Mouse (Mus musculus): ENCODE measurements around the gene Sirt7. TPM values are rescaled to one million over a fixed set of nuclear protein-coding genes. Genes with fewer than 3 reads are reported as not detected.
A peak's percentile ranks its signal among the peaks of the same experiment; 100 is the strongest.

Sirt7 gene
- polyA plus RNA-seq, 1 experiment from 2014 or later, result 32.7 TPM

DNA sequence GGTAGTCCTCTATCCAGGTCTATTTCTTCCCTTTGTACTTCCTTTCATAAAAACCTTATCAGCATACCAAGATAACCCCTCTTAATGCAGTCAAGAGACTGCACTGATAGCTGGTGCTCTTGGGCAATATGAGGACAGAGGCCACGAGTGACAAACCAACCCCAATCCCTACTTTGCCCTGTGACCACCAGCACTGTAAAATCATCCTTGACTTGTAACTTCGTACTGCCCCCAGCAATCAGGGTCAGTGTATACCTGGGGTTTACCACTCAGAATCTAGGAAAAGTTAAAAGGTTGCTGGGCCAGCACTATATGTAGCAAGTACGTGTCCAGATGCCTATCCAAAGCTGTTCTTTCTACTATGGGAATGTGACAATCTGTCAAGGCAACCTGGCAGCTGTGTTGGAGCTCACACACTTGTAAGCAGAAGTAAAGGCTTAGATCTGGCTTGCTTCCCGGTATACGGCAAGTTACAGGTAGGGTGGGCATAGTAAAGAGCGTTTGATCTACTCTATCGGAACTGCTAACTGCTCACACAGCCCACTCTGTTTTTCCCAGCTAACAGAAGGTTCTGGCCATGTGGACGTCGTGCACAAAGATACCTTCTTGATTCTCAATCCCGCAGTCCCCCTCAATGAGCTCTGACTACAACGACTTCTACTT is 53.2 kb downstream of the Sirt7 start:
- WGBS, result 8% methylated on average over 11 of the region's 11 CpGs
- no peak for ATAC-seq (replicated peaks; ENCODE audit: low FRiP score)
- H3K4me2 ChIP-seq, result peak overlapping the region; percentile 66

GRCm38 (mm10) chr11:120571122-120571521 is 53.9 kb downstream of the Sirt7 start:
- WGBS, result 72% methylated on average over 3 of the region's 3 CpGs
- H3K27ac ChIP-seq, result no peak overlapping the region
- no peaks in the 10 kb centered on the region for H3K9me3 ChIP-seq (replicated peaks)
- peak overlapping the region; percentile 66 for H3K4me2 ChIP-seq
- no peaks in the 10 kb centered on the region for H3K27me3 ChIP-seq
- H3K36me3 ChIP-seq, result peaks cover 53% of the 10 kb centered on the region
- H3K4me3 ChIP-seq (replicated peaks), result peak overlapping the region; percentile 93
- H3K9ac ChIP-seq, result peak overlapping the region; percentile 99
- no peak for ATAC-seq (replicated peaks; ENCODE audit: low FRiP score)
- H3K4me1 ChIP-seq, result peaks cover 28% of the 10 kb centered on the region

More for the DNA sequence above, 53.2 kb downstream of the Sirt7 start:
- Histone ChIP-seq H3K9me3 (replicated peaks) (no peaks in the 10 kb centered on the region), H3K4me3 (replicated peaks) (peak overlapping the region; percentile 93), H3K27ac (peak overlapping the region; percentile 98), H3K4me1 (peaks cover 28% of the 10 kb centered on the region), H3K27me3 (no peaks in the 10 kb centered on the region), H3K9ac (peak overlapping the region; percentile 99), H3K36me3 (peaks cover 46% of the 10 kb centered on the region)

Small RNA genes lying within 50 kb of the gene (microRNA-seq; reads per million reads assigned to microRNA genes)
- 1.0 reads per million for gene Mir6936

Other genes with a start within 250 kb of the Sirt7 start
- 33.1 and 41.9 TPM in 2 replicates for gene Faap100, start 246.5 kb downstream of the Sirt7 start, polyA plus RNA-seq (2015; fragmentation: Nextera tagmentation; extraction: Ambion mirVana)
- 33.5 and 34.8 TPM in 2 replicates for gene Nploc4, start 187.5 kb downstream of the Sirt7 start, polyA plus RNA-seq (2015; fragmentation: Nextera tagmentation; extraction: Ambion mirVana)
- not detected in 2 replicates for gene Tspan10, start 182.6 kb downstream of the Sirt7 start, polyA plus RNA-seq (2015; fragmentation: Nextera tagmentation; extraction: Ambion mirVana)
- gene Pde6g, start 171.7 kb downstream of the Sirt7 start, polyA plus RNA-seq (2015; fragmentation: Nextera tagmentation; extraction: Ambion mirVana), result 0.28 and 0.38 TPM in 2 replicates
- gene Oxld1, start 167.2 kb downstream of the Sirt7 start, polyA plus RNA-seq (2015; fragmentation: Nextera tagmentation; extraction: Ambion mirVana), result 13.1 and 13.8 TPM in 2 replicates
- gene Ccdc137, start 167.1 kb downstream of the Sirt7 start, polyA plus RNA-seq (2015; fragmentation: Nextera tagmentation; extraction: Ambion mirVana), result 40.5 and 41.9 TPM in 2 replicates
- 42.7 and 53.3 TPM in 2 replicates for gene Arl16, start 157.6 kb downstream of the Sirt7 start, polyA plus RNA-seq (2015; fragmentation: Nextera tagmentation; extraction: Ambion mirVana)
- 166 and 172 TPM in 2 replicates for gene Mrpl12, start 140.6 kb downstream of the Sirt7 start, polyA plus RNA-seq (2015; fragmentation: Nextera tagmentation; extraction: Ambion mirVana)
- 84.6 and 91.9 TPM in 2 replicates for gene Slc25a10, start 133.4 kb downstream of the Sirt7 start, polyA plus RNA-seq (2015; fragmentation: Nextera tagmentation; extraction: Ambion mirVana)
- gene Gcgr, start 94.5 kb downstream of the Sirt7 start, polyA plus RNA-seq (2015; fragmentation: Nextera tagmentation; extraction: Ambion mirVana), result 2.4 and 2.6 TPM in 2 replicates
- gene Mcrip1, start 75.5 kb downstream of the Sirt7 start, polyA plus RNA-seq (2015; fragmentation: Nextera tagmentation; extraction: Ambion mirVana), result 199 and 212 TPM in 2 replicates
- 0.49 and 1.4 TPM in 2 replicates for gene Ppp1r27, start 74.1 kb downstream of the Sirt7 start, polyA plus RNA-seq (2015; fragmentation: Nextera tagmentation; extraction: Ambion mirVana)
- 718 and 736 TPM in 2 replicates for gene P4hb, start 52.0 kb downstream of the Sirt7 start, polyA plus RNA-seq (2015; fragmentation: Nextera tagmentation; extraction: Ambion mirVana)
- 588 and 644 TPM in 2 replicates for gene Arhgdia, start 43.6 kb downstream of the Sirt7 start, polyA plus RNA-seq (2015; fragmentation: Nextera tagmentation; extraction: Ambion mirVana)
- 494 TPM in 2 replicates for gene Alyref, start 26.9 kb downstream of the Sirt7 start, polyA plus RNA-seq (2015; fragmentation: Nextera tagmentation; extraction: Ambion mirVana)
- 193 and 206 TPM in 2 replicates for gene Anapc11, start 26.8 kb downstream of the Sirt7 start, polyA plus RNA-seq (2015; fragmentation: Nextera tagmentation; extraction: Ambion mirVana)
- gene Npb, start 16.8 kb downstream of the Sirt7 start, polyA plus RNA-seq (2015; fragmentation: Nextera tagmentation; extraction: Ambion mirVana), result 24.4 and 25.2 TPM in 2 replicates
- gene Pcyt2, start 7.3 kb downstream of the Sirt7 start, polyA plus RNA-seq (2015; fragmentation: Nextera tagmentation; extraction: Ambion mirVana), result 118 and 140 TPM in 2 replicates
- gene Mafg, start 8.4 kb upstream of the Sirt7 start, polyA plus RNA-seq (2015; fragmentation: Nextera tagmentation; extraction: Ambion mirVana), result 32.2 and 35.9 TPM in 2 replicates
- gene Pycr1, start 18.5 kb upstream of the Sirt7 start, polyA plus RNA-seq (2015; fragmentation: Nextera tagmentation; extraction: Ambion mirVana), result 25.4 and 29.3 TPM in 2 replicates
- 0.28 and 0.29 TPM in 2 replicates for gene Myadml2, start 22.9 kb upstream of the Sirt7 start, polyA plus RNA-seq (2015; fragmentation: Nextera tagmentation; extraction: Ambion mirVana)
- 5.2 and 7.7 TPM in 2 replicates for gene Notum, start 35.9 kb upstream of the Sirt7 start, polyA plus RNA-seq (2015; fragmentation: Nextera tagmentation; extraction: Ambion mirVana)
- 127 and 144 TPM in 2 replicates for gene Aspscr1, start 47.7 kb upstream of the Sirt7 start, polyA plus RNA-seq (2015; fragmentation: Nextera tagmentation; extraction: Ambion mirVana)
- 164 and 176 TPM in 2 replicates for gene Cenpx, start 88.5 kb upstream of the Sirt7 start, polyA plus RNA-seq (2015; fragmentation: Nextera tagmentation; extraction: Ambion mirVana)
- gene Lrrc45, start 88.7 kb upstream of the Sirt7 start, polyA plus RNA-seq (2015; fragmentation: Nextera tagmentation; extraction: Ambion mirVana), result 52.9 and 66.0 TPM in 2 replicates
- gene Rac3, start 96.2 kb upstream of the Sirt7 start, polyA plus RNA-seq (2015; fragmentation: Nextera tagmentation; extraction: Ambion mirVana), result 27.6 and 31.0 TPM in 2 replicates
- gene Dcxr, start 102.0 kb upstream of the Sirt7 start, polyA plus RNA-seq (2015; fragmentation: Nextera tagmentation; extraction: Ambion mirVana), result 31.9 and 32.1 TPM in 2 replicates
- 2.4 and 3.4 TPM in 2 replicates for gene Cbr2, start 106.9 kb upstream of the Sirt7 start, polyA plus RNA-seq (2015; fragmentation: Nextera tagmentation; extraction: Ambion mirVana)
- 3.8 and 6.1 TPM in 2 replicates for gene Hmga1b, start 137.6 kb upstream of the Sirt7 start, polyA plus RNA-seq (2015; fragmentation: Nextera tagmentation; extraction: Ambion mirVana)
- 36.5 and 39.9 TPM in 2 replicates for gene Rfng, start 159.0 kb upstream of the Sirt7 start, polyA plus RNA-seq (2015; fragmentation: Nextera tagmentation; extraction: Ambion mirVana)
- gene Gps1, start 159.0 kb upstream of the Sirt7 start, polyA plus RNA-seq (2015; fragmentation: Nextera tagmentation; extraction: Ambion mirVana), result 200 and 215 TPM in 2 replicates
- 74.2 and 87.2 TPM in 2 replicates for gene Dus1l, start 171.2 kb upstream of the Sirt7 start, polyA plus RNA-seq (2015; fragmentation: Nextera tagmentation; extraction: Ambion mirVana)
- gene Fasn, start 199.3 kb upstream of the Sirt7 start, polyA plus RNA-seq (2015; fragmentation: Nextera tagmentation; extraction: Ambion mirVana), result 44.1 and 51.8 TPM in 2 replicates

Measured in kidney, embryonic 15.5 days (tissue).